Mouse (Mus musculus) liver, embryonic 14.5 days (tissue): ENCODE data around the gene AI413582. TPM values are rescaled to one million over a fixed set of nuclear protein-coding genes. Genes with fewer than 3 reads are reported as not detected.

Experiments
- ATAC-seq: fragments of 200-750 bp; cut with Nextera tagmentation; 2 replicates; pipeline ENCODE4 v1.8.0; 2017; ENCODE audit warnings: moderate number of reproducible peaks, mild to moderate bottlenecking, moderate library complexity; ENCODE audit not compliant: insufficient read depth
- DNase-seq, 3 experiments: peaks; one replicate each; pipeline ENCODE4 v3.0.0-alpha.2; 2012 to 2013; ENCODE audit warnings: low read depth in 3 of 3, low spot score in 3 of 3
- H3K27ac ChIP-seq: fragments of 300-500 bp; sonication (generic); 2 replicates; pipeline ENCODE4 v1.5.1; 2014; ENCODE audit warnings: moderate library complexity, mild to moderate bottlenecking, control low read depth, inconsistent platforms
- H3K27me3 ChIP-seq: fragments of 300-500 bp; sonication (generic); 2 replicates; pipeline ENCODE4 v1.6.1; 2014; ENCODE audit warnings: mild to moderate bottlenecking, low read length, moderate library complexity; ENCODE audit not compliant: control insufficient read depth, insufficient read depth
- H3K36me3 ChIP-seq: fragments of 300-500 bp; sonication (generic); replicated peaks from 2 replicates; pipeline ENCODE4 v1.6.1; 2014; ENCODE audit warnings: low read depth; ENCODE audit not compliant: control insufficient read depth, insufficient read depth
- H3K4me1 ChIP-seq, 2 experiments: fragments of 200-500 bp in 1 of 2; fragments of 300-500 bp in 1 of 2; sonication (generic) in 1 of 2; replicated peaks; 2 replicates each; pipeline ENCODE4 v1.6.1; 2012 to 2014; ENCODE audit warnings: antibody characterized with exemption in 1 of 2, inconsistent platforms in 1 of 2, low read length in 1 of 2; ENCODE audit not compliant: control insufficient read depth in 2 of 2, insufficient read depth in 2 of 2
- H3K4me2 ChIP-seq: fragments of 300-500 bp; sonication (generic); 2 replicates; pipeline ENCODE4 v1.6.1; 2014; ENCODE audit warnings: low read depth, mild to moderate bottlenecking, control low read depth, moderate library complexity
- H3K4me3 ChIP-seq, 2 experiments: fragments of 200-500 bp in 1 of 2; fragments of 300-500 bp in 1 of 2; sonication (generic) in 1 of 2; 2 replicates each; pipeline ENCODE4 v1.5.1; 2012 to 2014; ENCODE audit warnings: low read depth in 2 of 2, low read length in 2 of 2, mild to moderate bottlenecking in 2 of 2, control low read depth in 1 of 2, inconsistent platforms in 1 of 2, moderate library complexity in 1 of 2; ENCODE audit not compliant: insufficient read depth in 1 of 2
- H3K9ac ChIP-seq: fragments of 300-500 bp; sonication (generic); replicated peaks from 2 replicates; pipeline ENCODE4 v1.6.1; 2014; ENCODE audit warnings: mild to moderate bottlenecking, control low read depth, moderate library complexity
- H3K9me3 ChIP-seq: fragments of 300-500 bp; sonication (generic); 2 replicates; pipeline ENCODE4 v1.6.1; 2016; ENCODE audit warnings: low read length, mixed read lengths; ENCODE audit not compliant: control insufficient read depth
- CTCF ChIP-seq: IDR thresholded peaks from 2 replicates; pipeline ENCODE4 v1.5.1; 2016; ENCODE audit warnings: antibody characterized with exemption, low read depth, control low read depth
- EP300 ChIP-seq: IDR thresholded peaks from 2 replicates; pipeline ENCODE4 v1.6.1; 2016; ENCODE audit warnings: antibody characterized with exemption, low read depth
- WGBS: fragments of 180-500 bp; shearing (Covaris S2); extraction: QIAGEN DNeasy Blood & Tissue Kit; methylation state at CpG from one replicate; pipeline ENCODE4 v1.1.7; 2014; ENCODE audit not compliant: insufficient replicate concordance; 5-methylcytosine and 5-hydroxymethylcytosine counted together
- polyA plus RNA-seq, 2 experiments: library from polyadenylated mRNA; depleted of rRNA in 1 of 2; stranded (reverse) in 1 of 2; unstranded in 1 of 2; fragments of >200 nt; fragmentation: Nextera tagmentation in 1 of 2; extraction: Ambion mirVana in 1 of 2; gene quantifications; 2 replicates each; pipeline versions ENCODE4 v1.2.1 to v1.2.3; 2012 to 2014

Gene AI413582
- polyA plus RNA-seq, 2 experiments, result 9.9 to 18.9 TPM

- H3K4me2 ChIP-seq, result peak overlapping the region; percentile 96
- WGBS, result 1% methylated on average over 13 of the region's 13 CpGs
- H3K36me3 ChIP-seq, result peaks cover 11% of the 10 kb centered on the region
- H3K9me3 ChIP-seq, result no peaks in the 10 kb centered on the region
- H3K27ac ChIP-seq, result no peak overlapping the region
- peak overlapping the region; percentile 63 to 65 for H3K4me3 ChIP-seq
- ATAC-seq, result no peak
- no peak for TF ChIP-seq CTCF
- no peak for TF ChIP-seq EP300
- peaks cover 0 to 14% of the 10 kb centered on the region in 2 experiments; a peak in 1 of 4 replicates for H3K4me1 ChIP-seq
- H3K27me3 ChIP-seq, result no peaks in the 10 kb centered on the region
- DNase-seq, result no peak
- H3K9ac ChIP-seq, result peak overlapping the region; percentile 1
Observed at GRCm38 (mm10) chr17:27565942-27566267, 349 bp upstream of the AI413582 start.

GRCm38 (mm10) chr17:27564391-27565162 is 979 bp downstream of the AI413582 start:
- Histone ChIP-seq H3K27me3 (no peaks in the 10 kb centered on the region), H3K4me1 (peaks cover 0 to 14% of the 10 kb centered on the region in 2 experiments; a peak in 2 of 4 replicates), H3K4me2 (peak overlapping the region; percentile 96), H3K4me3 (peak overlapping the region; percentile 60 to 65), H3K36me3 (peaks cover 15% of the 10 kb centered on the region), H3K9ac (peak overlapping the region; percentile 60), H3K9me3 (no peaks in the 10 kb centered on the region), H3K27ac (no peak overlapping the region)
- ATAC-seq (no peak), DNase-seq (no peak)
- TF ChIP-seq EP300, result no peak
- TF ChIP-seq CTCF, result peak; percentile 72
- WGBS, result 9% methylated on average over 20 of the region's 20 CpGs

- Histone ChIP-seq H3K9me3 (no peaks in the 10 kb centered on the region), H3K27ac (no peak overlapping the region), H3K4me1 (peaks cover 0 to 19% of the 10 kb centered on the region in 2 experiments; a peak in 3 of 4 replicates), H3K4me3 (no peak overlapping the region), H3K36me3 (peaks cover 15% of the 10 kb centered on the region), H3K27me3 (no peaks in the 10 kb centered on the region), H3K4me2 (peak overlapping the region; percentile 96; the same call in 1 of the 2 replicates), H3K9ac (no peak overlapping the region)
- no peak for TF ChIP-seq EP300
- ATAC-seq, result no peak
- 43% methylated on average over 7 of the region's 7 CpGs for WGBS
- no peak for DNase-seq
Observed at GRCm38 (mm10) chr17:27563771-27564244, 1.7 kb downstream of the AI413582 start.

GRCm38 (mm10) chr17:27561809-27562526 is 3.6 kb downstream of the AI413582 start:
- WGBS, result 59% methylated on average over 8 of the region's 11 CpGs
- no peak for TF ChIP-seq CTCF
- no peak for TF ChIP-seq EP300
- ATAC-seq (no peak), DNase-seq (no peak)
- peaks cover 15% of the 10 kb centered on the region for H3K36me3 ChIP-seq
- no peak overlapping the region for H3K27ac ChIP-seq
- no peaks in the 10 kb centered on the region for H3K9me3 ChIP-seq
- H3K9ac ChIP-seq, result no peak overlapping the region
- no peak overlapping the region for H3K4me3 ChIP-seq
- peaks cover 0 to 24% of the 10 kb centered on the region in 2 experiments; a peak in 3 of 4 replicates for H3K4me1 ChIP-seq
- H3K4me2 ChIP-seq, result no peak overlapping the region
- no peaks in the 10 kb centered on the region for H3K27me3 ChIP-seq

- Histone ChIP-seq H3K27me3 (no peaks in the 10 kb centered on the region), H3K4me1 (peaks cover 0 to 20% of the 10 kb centered on the region in 2 experiments; a peak in 3 of 4 replicates), H3K4me2 (no peak overlapping the region), H3K9me3 (no peaks in the 10 kb centered on the region), H3K27ac (no peak overlapping the region), H3K4me3 (no peak overlapping the region), H3K36me3 (peaks cover 15% of the 10 kb centered on the region), H3K9ac (no peak overlapping the region)
- no peak for TF ChIP-seq EP300
- no peak for TF ChIP-seq CTCF
- DNase-seq, result no peak
- WGBS, result 69% methylated on average over 13 of the region's 13 CpGs
- no peak for ATAC-seq
Observed at GRCm38 (mm10) chr17:27560926-27561480, 4.6 kb downstream of the AI413582 start.
